Mouse (Mus musculus): ENCODE results near the gene Gfi1b. TPM values are rescaled to one million over a fixed set of nuclear protein-coding genes. Genes with fewer than 3 reads are reported as not detected.
A peak's percentile ranks its signal among the peaks of the same experiment; 100 is the strongest.

Gfi1b gene
- polyA plus RNA-seq, 1 experiment = 0.55 TPM

- Histone ChIP-seq H3K4me1 (ENCODE audit: control insufficient read depth, insufficient read depth, low read length) (peaks cover 34% of the 10 kb centered on the region), H3K4me3 (ENCODE audit: insufficient read depth, low read length) (no peak overlapping the region), H3K27ac (ENCODE audit: insufficient read depth, low read depth, low read length) (peak overlapping the region; percentile 32; the same call in 1 of the 2 replicates)
- TF ChIP-seq POLR2A (IDR thresholded peaks at IDR 0.05; ENCODE audit: borderline replicate concordance, low read depth, low read length) (no peak), CTCF (IDR thresholded peaks at IDR 0.05; ENCODE audit: low read depth, low read length) (no peak)
These were observed 30.3 kb downstream of the Gfi1b start for GRCm38 (mm10) chr2:28591479-28591878.

- no peak overlapping the region for H3K4me3 ChIP-seq (ENCODE audit: insufficient read depth, low read length)
- H3K27ac ChIP-seq (ENCODE audit: insufficient read depth, low read depth, low read length) = no peak overlapping the region
- no peak for TF ChIP-seq CTCF (IDR thresholded peaks at IDR 0.05; ENCODE audit: low read depth, low read length)
- no peak for TF ChIP-seq POLR2A (IDR thresholded peaks at IDR 0.05; ENCODE audit: borderline replicate concordance, low read depth, low read length)
- peaks cover 35% of the 10 kb centered on the region for H3K4me1 ChIP-seq (ENCODE audit: control insufficient read depth, insufficient read depth, low read length)
These were observed 33.2 kb downstream of the Gfi1b start for GRCm38 (mm10) chr2:28588574-28588973.

DNA sequence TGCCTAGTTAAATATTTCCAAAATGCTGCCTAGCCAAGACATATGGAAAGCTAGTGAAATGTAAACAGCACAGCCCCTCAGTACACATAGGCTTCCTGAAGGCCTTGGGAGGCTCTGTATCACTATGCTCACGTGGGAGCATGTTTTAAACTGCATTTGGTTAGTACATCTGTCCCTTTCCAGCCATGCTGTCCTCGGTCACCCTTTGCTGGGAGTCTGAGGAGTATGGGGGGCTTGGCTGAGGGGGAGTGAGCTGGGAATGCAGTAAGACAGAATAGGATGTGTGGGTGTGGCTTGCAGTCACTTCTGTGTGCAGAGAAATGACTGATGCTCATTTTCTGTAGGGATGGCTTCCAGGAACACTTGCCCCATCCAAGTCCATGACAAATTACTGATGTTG, 36.1 kb downstream of the Gfi1b start:
- no peak overlapping the region for H3K27ac ChIP-seq (ENCODE audit: insufficient read depth, low read depth, low read length)
- H3K4me3 ChIP-seq (ENCODE audit: insufficient read depth, low read length) = no peak overlapping the region
- TF ChIP-seq POLR2A (IDR thresholded peaks at IDR 0.05; ENCODE audit: borderline replicate concordance, low read depth, low read length) = no peak
- no peak for TF ChIP-seq CTCF (IDR thresholded peaks at IDR 0.05; ENCODE audit: low read depth, low read length)
- H3K4me1 ChIP-seq (ENCODE audit: control insufficient read depth, insufficient read depth, low read length) = peaks cover 19% of the 10 kb centered on the region

DNA sequence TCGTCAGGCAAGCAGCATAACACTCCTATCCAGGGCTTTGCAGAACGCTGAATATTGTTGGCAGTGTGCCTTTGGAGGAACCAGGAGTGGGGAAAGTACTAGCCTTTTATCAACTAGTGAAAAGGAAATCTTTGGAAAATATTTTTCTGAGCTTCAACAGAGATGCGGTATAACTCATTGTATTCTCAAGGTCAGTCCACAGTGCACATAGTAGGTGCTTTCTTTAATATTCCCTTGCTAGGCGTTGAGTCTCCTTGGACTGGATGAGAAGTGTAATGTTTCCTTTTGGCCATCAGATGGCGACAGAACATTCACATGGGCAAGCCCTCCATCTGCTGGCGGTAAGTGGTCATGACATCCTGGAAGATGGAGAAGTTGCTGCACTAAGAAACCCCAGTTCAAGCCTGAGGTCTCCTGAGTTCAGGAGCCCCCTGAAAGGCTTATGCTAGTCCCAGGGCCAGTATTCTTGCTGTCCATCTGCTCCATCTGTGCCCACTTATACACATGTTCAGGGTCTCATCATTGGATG, 36.7 kb downstream of the Gfi1b start:
- TF ChIP-seq CTCF (IDR thresholded peaks at IDR 0.05; ENCODE audit: low read depth, low read length) = peak; percentile 100
- no peak for TF ChIP-seq POLR2A (IDR thresholded peaks at IDR 0.05; ENCODE audit: borderline replicate concordance, low read depth, low read length)
- H3K4me1 ChIP-seq (ENCODE audit: control insufficient read depth, insufficient read depth, low read length) = peaks cover 12% of the 10 kb centered on the region
- no peak overlapping the region for H3K4me3 ChIP-seq (ENCODE audit: insufficient read depth, low read length)
- no peak overlapping the region for H3K27ac ChIP-seq (ENCODE audit: insufficient read depth, low read depth, low read length)

DNA sequence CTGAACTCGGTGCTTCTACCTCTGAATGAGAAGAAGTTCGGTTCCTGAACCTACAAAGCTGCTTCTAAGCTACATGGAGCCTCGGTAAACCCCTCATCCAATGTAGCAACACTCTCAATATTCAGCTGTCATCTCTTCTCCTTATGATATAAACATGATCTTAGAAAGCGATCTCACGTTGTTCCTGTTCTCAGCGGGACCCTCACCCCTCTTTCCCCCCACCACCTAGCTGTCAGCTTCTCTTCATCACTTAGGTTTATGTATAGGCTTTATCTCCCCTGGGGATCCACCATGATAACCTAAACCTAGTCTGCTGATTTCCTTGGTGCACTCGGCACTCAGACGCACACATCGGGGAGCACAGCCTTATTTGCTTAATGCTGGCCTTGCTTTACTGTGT, 38.1 kb downstream of the Gfi1b start, which contains the start of gene Gtf3c5:
Gene Gtf3c5, minus strand, starts transcription at position 101 of the 400 bp plus-strand sequence.
- no peak for TF ChIP-seq POLR2A (IDR thresholded peaks at IDR 0.05; ENCODE audit: borderline replicate concordance, low read depth, low read length)
- no peak for TF ChIP-seq CTCF (IDR thresholded peaks at IDR 0.05; ENCODE audit: low read depth, low read length)

GRCm38 (mm10) chr2:28582647-28583353, 39.0 kb downstream of the Gfi1b start:
- peaks cover 3% of the 10 kb centered on the region; the same call in 1 of the 2 replicates for H3K4me1 ChIP-seq (ENCODE audit: control insufficient read depth, insufficient read depth, low read length)

More for the DNA sequence above, 38.1 kb downstream of the Gfi1b start, which contains the start of gene Gtf3c5:
- peaks cover 10% of the 10 kb centered on the region for H3K4me1 ChIP-seq (ENCODE audit: control insufficient read depth, insufficient read depth, low read length)
- H3K27ac ChIP-seq (ENCODE audit: insufficient read depth, low read depth, low read length) = peak within 1 kb of the TSS; percentile 77
- H3K4me3 ChIP-seq (ENCODE audit: insufficient read depth, low read length) = peak within 1 kb of the TSS; percentile 98

GRCm38 (mm10) chr2:28578003-28578402, 43.8 kb downstream of the Gfi1b start:
- no peak overlapping the region for H3K27ac ChIP-seq (ENCODE audit: insufficient read depth, low read depth, low read length)
- no peak overlapping the region for H3K4me3 ChIP-seq (ENCODE audit: insufficient read depth, low read length)
- TF ChIP-seq CTCF (IDR thresholded peaks at IDR 0.05; ENCODE audit: low read depth, low read length) (peak; percentile 45), POLR2A (IDR thresholded peaks at IDR 0.05; ENCODE audit: borderline replicate concordance, low read depth, low read length) (no peak)
- H3K4me1 ChIP-seq (ENCODE audit: control insufficient read depth, insufficient read depth, low read length) = no peaks in the 10 kb centered on the region

More at GRCm38 (mm10) chr2:28582647-28583353, 39.0 kb downstream of the Gfi1b start:
- peak overlapping the region; percentile 98 for H3K4me3 ChIP-seq (ENCODE audit: insufficient read depth, low read length)
- TF ChIP-seq CTCF (IDR thresholded peaks at IDR 0.05; ENCODE audit: low read depth, low read length) (no peak), POLR2A (IDR thresholded peaks at IDR 0.05; ENCODE audit: borderline replicate concordance, low read depth, low read length) (no peak)
- H3K27ac ChIP-seq (ENCODE audit: insufficient read depth, low read depth, low read length) = peak overlapping the region; percentile 77

- Histone ChIP-seq H3K4me1 (ENCODE audit: control insufficient read depth, insufficient read depth, low read length) (no peaks in the 10 kb centered on the region), H3K4me3 (ENCODE audit: insufficient read depth, low read length) (no peak overlapping the region), H3K27ac (ENCODE audit: insufficient read depth, low read depth, low read length) (no peak overlapping the region)
- TF ChIP-seq POLR2A (IDR thresholded peaks at IDR 0.05; ENCODE audit: borderline replicate concordance, low read depth, low read length) (no peak), CTCF (IDR thresholded peaks at IDR 0.05; ENCODE audit: low read depth, low read length) (no peak)
These were observed 45.0 kb downstream of the Gfi1b start for GRCm38 (mm10) chr2:28576815-28577214.

- Histone ChIP-seq H3K27ac (ENCODE audit: insufficient read depth, low read depth, low read length) (no peak overlapping the region), H3K4me3 (ENCODE audit: insufficient read depth, low read length) (no peak overlapping the region), H3K4me1 (ENCODE audit: control insufficient read depth, insufficient read depth, low read length) (no peaks in the 10 kb centered on the region)
- TF ChIP-seq CTCF (IDR thresholded peaks at IDR 0.05; ENCODE audit: low read depth, low read length) (no peak), POLR2A (IDR thresholded peaks at IDR 0.05; ENCODE audit: borderline replicate concordance, low read depth, low read length) (no peak)
These were observed 46.4 kb downstream of the Gfi1b start for GRCm38 (mm10) chr2:28575341-28575740.

DNA sequence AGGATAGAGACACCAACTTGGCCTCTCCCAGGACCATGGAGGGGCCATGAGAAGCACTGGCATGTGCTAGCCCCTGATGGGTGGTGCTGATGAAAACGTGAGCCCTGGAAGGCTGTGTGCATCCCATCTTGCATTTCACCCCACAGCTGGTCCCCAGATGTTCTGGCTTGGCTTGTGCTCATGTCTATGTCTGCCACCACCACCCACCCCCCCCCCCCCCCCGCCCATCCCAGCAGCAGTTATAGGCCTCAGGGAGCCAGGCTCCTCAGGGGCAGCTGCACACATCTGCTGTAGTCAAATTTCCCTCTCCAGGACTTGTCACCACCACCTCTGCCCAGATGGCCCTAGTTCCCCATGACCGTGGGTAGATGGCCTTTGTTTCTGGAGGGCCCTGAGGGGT, 51.9 kb downstream of the Gfi1b start:
- Histone ChIP-seq H3K4me1 (ENCODE audit: control insufficient read depth, insufficient read depth, low read length) (no peaks in the 10 kb centered on the region), H3K4me3 (ENCODE audit: insufficient read depth, low read length) (no peak overlapping the region), H3K27ac (ENCODE audit: insufficient read depth, low read depth, low read length) (no peak overlapping the region)
- TF ChIP-seq CTCF (IDR thresholded peaks at IDR 0.05; ENCODE audit: low read depth, low read length) = no peak

All from bone marrow macrophage, adult 2 months (primary cell).